Mouse (Mus musculus): Measurements from ENCODE around the gene AI413582. TPM values are rescaled to one million over a fixed set of nuclear protein-coding genes. Genes with fewer than 3 reads are reported as not detected.

The AI413582 gene
- polyA plus RNA-seq, 1 experiment = 98.9 TPM

GRCm38 (mm10) chr17:27564391-27565162 is 979 bp downstream of the AI413582 start:
- peak; percentile 58 to 67 for DNase-seq
- peak overlapping the region; percentile 61 for H3K4me3 ChIP-seq (replicated peaks; ENCODE audit: insufficient read depth, low read depth, low read length)
- peaks cover 29% of the 10 kb centered on the region for H3K4me1 ChIP-seq (ENCODE audit: control insufficient read depth, insufficient read depth, low read length)
- peak overlapping the region; percentile 60 for H3K27ac ChIP-seq (ENCODE audit: insufficient read depth, low read length)
- 14% methylated on average over 20 of the region's 20 CpGs for WGBS
- H3K27me3 ChIP-seq (ENCODE audit: control insufficient read depth, insufficient read depth, low read length) = no peaks in the 10 kb centered on the region
- no peak for TF ChIP-seq CTCF (IDR thresholded peaks at IDR 0.05; ENCODE audit: borderline replicate concordance, insufficient read depth, low read depth, low read length)
- no peak for TF ChIP-seq POLR2A (IDR thresholded peaks at IDR 0.05; ENCODE audit: borderline replicate concordance, insufficient read depth, low read length)

- no peak for TF ChIP-seq POLR2A (IDR thresholded peaks at IDR 0.05; ENCODE audit: borderline replicate concordance, insufficient read depth, low read length)
- WGBS = 23% methylated on average over 7 of the region's 7 CpGs
- no peak overlapping the region for H3K4me3 ChIP-seq (replicated peaks; ENCODE audit: insufficient read depth, low read depth, low read length)
- no peak overlapping the region; the same call in 1 of the 2 replicates for H3K27ac ChIP-seq (ENCODE audit: insufficient read depth, low read length)
- H3K27me3 ChIP-seq (ENCODE audit: control insufficient read depth, insufficient read depth, low read length) = no peaks in the 10 kb centered on the region
- DNase-seq = peak; percentile 53 to 55
- H3K4me1 ChIP-seq (ENCODE audit: control insufficient read depth, insufficient read depth, low read length) = peaks cover 35% of the 10 kb centered on the region
Measured at GRCm38 (mm10) chr17:27563771-27564244, 1.7 kb downstream of the AI413582 start.

- Histone ChIP-seq H3K27me3 (ENCODE audit: control insufficient read depth, insufficient read depth, low read length) (no peaks in the 10 kb centered on the region), H3K27ac (ENCODE audit: insufficient read depth, low read length) (no peak overlapping the region), H3K4me1 (ENCODE audit: control insufficient read depth, insufficient read depth, low read length) (peaks cover 32% of the 10 kb centered on the region), H3K4me3 (replicated peaks; ENCODE audit: insufficient read depth, low read depth, low read length) (no peak overlapping the region)
- TF ChIP-seq POLR2A (IDR thresholded peaks at IDR 0.05; ENCODE audit: borderline replicate concordance, insufficient read depth, low read length) (no peak), CTCF (IDR thresholded peaks at IDR 0.05; ENCODE audit: borderline replicate concordance, insufficient read depth, low read depth, low read length) (no peak)
- 59% methylated on average over 9 of the region's 11 CpGs for WGBS
- peak in 1 of 2 experiments; percentile 62 for DNase-seq
Measured at GRCm38 (mm10) chr17:27561809-27562526, 3.6 kb downstream of the AI413582 start.

- TF ChIP-seq POLR2A (IDR thresholded peaks at IDR 0.05; ENCODE audit: borderline replicate concordance, insufficient read depth, low read length) = no peak
- TF ChIP-seq CTCF (IDR thresholded peaks at IDR 0.05; ENCODE audit: borderline replicate concordance, insufficient read depth, low read depth, low read length) = no peak
- Histone ChIP-seq H3K4me3 (replicated peaks; ENCODE audit: insufficient read depth, low read depth, low read length) (no peak overlapping the region), H3K27me3 (ENCODE audit: control insufficient read depth, insufficient read depth, low read length) (no peaks in the 10 kb centered on the region), H3K4me1 (ENCODE audit: control insufficient read depth, insufficient read depth, low read length) (peaks cover 27% of the 10 kb centered on the region), H3K27ac (ENCODE audit: insufficient read depth, low read length) (no peak overlapping the region)
- WGBS = 64% methylated on average over 13 of the region's 13 CpGs
- DNase-seq = no peak
Measured at GRCm38 (mm10) chr17:27560926-27561480, 4.6 kb downstream of the AI413582 start.

- Histone ChIP-seq H3K27ac (ENCODE audit: insufficient read depth, low read length) (no peak overlapping the region), H3K4me3 (replicated peaks; ENCODE audit: insufficient read depth, low read depth, low read length) (no peak overlapping the region), H3K4me1 (ENCODE audit: control insufficient read depth, insufficient read depth, low read length) (peaks cover 24% of the 10 kb centered on the region), H3K27me3 (ENCODE audit: control insufficient read depth, insufficient read depth, low read length) (no peaks in the 10 kb centered on the region)
- 72% methylated on average over 12 of the region's 12 CpGs for WGBS
- DNase-seq = no peak
- TF ChIP-seq CTCF (IDR thresholded peaks at IDR 0.05; ENCODE audit: borderline replicate concordance, insufficient read depth, low read depth, low read length) = no peak
- TF ChIP-seq POLR2A (IDR thresholded peaks at IDR 0.05; ENCODE audit: borderline replicate concordance, insufficient read depth, low read length) = no peak
Measured at GRCm38 (mm10) chr17:27559596-27559995, 6.0 kb downstream of the AI413582 start.

GRCm38 (mm10) chr17:27558845-27559244 is 6.7 kb downstream of the AI413582 start:
- peaks cover 18% of the 10 kb centered on the region for H3K4me1 ChIP-seq (ENCODE audit: control insufficient read depth, insufficient read depth, low read length)
- no peak for DNase-seq
- no peaks in the 10 kb centered on the region for H3K27me3 ChIP-seq (ENCODE audit: control insufficient read depth, insufficient read depth, low read length)
- no peak overlapping the region for H3K27ac ChIP-seq (ENCODE audit: insufficient read depth, low read length)
- 6% methylated on average over 5 of the region's 5 CpGs for WGBS
- TF ChIP-seq CTCF (IDR thresholded peaks at IDR 0.05; ENCODE audit: borderline replicate concordance, insufficient read depth, low read depth, low read length) (no peak), POLR2A (IDR thresholded peaks at IDR 0.05; ENCODE audit: borderline replicate concordance, insufficient read depth, low read length) (no peak)
- H3K4me3 ChIP-seq (replicated peaks; ENCODE audit: insufficient read depth, low read depth, low read length) = peak overlapping the region; percentile 5

- peak overlapping the region; percentile 80 for H3K27ac ChIP-seq (ENCODE audit: insufficient read depth, low read length)
- peak; percentile 75 to 77 for DNase-seq
- peak overlapping the region; percentile 85 for H3K4me3 ChIP-seq (replicated peaks; ENCODE audit: insufficient read depth, low read depth, low read length)
- 6% methylated on average over 14 of the region's 14 CpGs for WGBS
- H3K27me3 ChIP-seq (ENCODE audit: control insufficient read depth, insufficient read depth, low read length) = no peaks in the 10 kb centered on the region
- TF ChIP-seq POLR2A (IDR thresholded peaks at IDR 0.05; ENCODE audit: borderline replicate concordance, insufficient read depth, low read length) (no peak), CTCF (IDR thresholded peaks at IDR 0.05; ENCODE audit: borderline replicate concordance, insufficient read depth, low read depth, low read length) (no peak)
- H3K4me1 ChIP-seq (ENCODE audit: control insufficient read depth, insufficient read depth, low read length) = peaks cover 15% of the 10 kb centered on the region
Measured at GRCm38 (mm10) chr17:27557927-27558661, 7.5 kb downstream of the AI413582 start.
